Mouse (Mus musculus) fat pad, adult 2 months (tissue): ENCODE data around the gene Bcar3.

Source experiments
- DNase-seq: peaks from one replicate; pipeline ENCODE4 v3.0.0-alpha.2; 2011; ENCODE audit warnings: low read depth, low spot score; ENCODE audit errors: extremely low read depth

The Bcar3 gene

DNA sequence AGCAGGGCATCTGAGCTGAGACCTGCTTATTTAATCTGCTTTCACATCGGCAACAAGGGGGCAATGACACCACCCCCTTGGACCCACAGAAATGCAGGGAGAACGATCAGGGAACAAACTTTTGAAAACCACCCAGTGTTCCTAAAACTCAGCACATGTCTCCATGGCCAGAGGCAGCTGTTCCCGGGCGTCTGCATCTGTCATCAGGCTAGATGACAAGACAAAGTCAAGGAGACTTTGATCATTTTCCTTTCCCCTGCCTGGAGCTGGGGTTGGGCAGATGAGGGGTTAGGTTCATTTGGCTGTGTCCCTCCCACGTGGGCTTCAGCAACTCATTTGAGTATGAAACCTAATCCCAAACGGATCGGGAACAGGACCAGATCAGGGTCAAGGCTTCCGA lies 120.9 kb downstream of the Bcar3 start:
- DNase-seq: no peak

DNA sequence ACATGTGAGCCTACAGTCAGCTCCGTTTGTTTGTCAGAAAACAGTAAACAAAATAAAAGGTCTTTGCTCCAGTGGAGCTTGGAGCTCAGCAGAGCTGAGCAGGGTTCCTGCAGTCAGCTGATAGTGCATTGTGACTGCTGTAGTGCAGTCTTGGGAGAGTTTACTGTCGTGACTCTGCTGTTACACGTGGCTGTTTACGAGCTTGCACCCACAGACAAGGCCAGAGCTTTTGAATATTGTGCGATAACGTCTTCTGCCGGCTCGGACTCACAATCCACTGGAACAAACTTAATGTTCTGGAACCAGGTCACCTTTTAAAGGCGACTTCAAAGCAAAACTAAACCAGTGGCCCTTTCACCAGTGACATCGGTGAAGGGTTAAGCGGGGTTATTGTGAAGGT lies 123.5 kb downstream of the Bcar3 start:
- no peak for DNase-seq

DNA sequence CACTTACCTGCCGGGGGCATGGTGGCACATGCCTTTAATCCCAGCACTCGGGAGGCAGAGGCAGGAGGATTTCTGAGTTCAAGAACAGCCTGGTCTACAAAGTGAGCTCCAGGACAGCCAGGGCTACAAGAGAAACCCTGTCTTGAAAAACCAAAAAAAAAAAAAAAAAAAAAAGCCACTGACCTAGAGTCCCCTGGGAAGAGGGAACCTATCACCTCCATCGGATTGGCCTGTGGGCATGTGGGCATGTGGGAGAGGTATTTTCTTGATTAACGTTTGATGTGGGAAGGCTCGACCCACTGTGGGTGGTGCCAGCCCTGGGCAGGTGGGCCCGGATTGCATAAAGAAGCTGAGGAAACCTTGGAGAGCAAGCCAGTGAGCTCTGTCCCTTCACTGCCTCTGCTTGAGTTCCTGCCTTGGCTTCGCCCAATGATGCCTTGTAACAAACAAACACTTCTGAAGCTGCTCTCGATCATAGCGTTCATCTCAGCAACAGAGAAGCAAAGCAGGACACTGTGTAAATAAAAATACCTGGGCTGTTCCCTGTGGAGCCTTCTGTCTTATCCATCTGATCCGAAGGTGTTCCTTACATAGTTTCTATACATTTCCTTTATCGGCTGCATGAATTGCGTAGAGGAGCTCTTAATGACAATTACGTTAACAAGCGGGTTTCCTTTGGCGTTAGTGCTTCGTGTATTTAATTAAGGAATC lies 124.8 kb downstream of the Bcar3 start:
- no peak for DNase-seq

DNA sequence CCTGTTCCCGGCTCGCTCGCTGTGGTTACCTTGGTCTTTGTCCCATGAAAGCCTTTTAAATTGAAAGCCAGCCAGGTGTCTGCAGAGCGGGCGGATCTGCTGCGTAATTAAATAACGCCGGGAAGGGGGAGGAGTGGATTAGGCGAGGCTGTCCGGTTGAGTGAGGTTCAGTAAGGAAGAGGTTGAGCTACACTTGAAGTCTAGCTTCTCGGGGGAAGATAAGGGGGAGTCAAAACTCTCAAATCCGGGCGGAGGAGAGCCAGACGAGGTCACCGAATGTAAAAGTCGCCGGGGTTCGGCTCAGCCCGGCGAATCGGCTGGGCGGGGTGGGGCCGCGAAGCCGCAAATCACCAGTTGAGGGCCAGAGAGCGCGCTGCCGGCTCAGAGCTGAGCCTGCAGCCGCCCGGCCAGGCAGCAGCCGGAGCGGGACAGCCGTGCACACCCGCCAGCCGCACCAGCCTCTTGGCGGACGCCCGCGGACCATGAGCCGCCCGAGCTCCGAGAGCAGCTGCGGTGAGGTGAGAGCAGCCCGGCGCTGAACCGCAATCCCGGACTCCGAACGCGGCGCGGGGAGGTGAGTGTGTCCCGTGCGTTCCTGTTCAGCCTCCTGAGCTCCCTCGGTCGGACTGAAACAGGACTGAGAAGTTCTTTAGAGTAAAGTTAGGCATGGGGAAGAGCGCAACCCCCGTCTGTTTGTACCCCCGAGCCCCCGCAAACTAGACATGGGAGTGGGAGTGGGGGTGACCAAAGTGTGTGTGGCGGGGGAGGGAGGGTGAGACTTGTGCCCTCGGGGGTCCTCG lies 125.9 kb downstream of the Bcar3 start:
- no peak for DNase-seq

GRCm38 (mm10) chr3:122420410-122420774 lies 126.5 kb downstream of the Bcar3 start:
- no peak for DNase-seq

DNA sequence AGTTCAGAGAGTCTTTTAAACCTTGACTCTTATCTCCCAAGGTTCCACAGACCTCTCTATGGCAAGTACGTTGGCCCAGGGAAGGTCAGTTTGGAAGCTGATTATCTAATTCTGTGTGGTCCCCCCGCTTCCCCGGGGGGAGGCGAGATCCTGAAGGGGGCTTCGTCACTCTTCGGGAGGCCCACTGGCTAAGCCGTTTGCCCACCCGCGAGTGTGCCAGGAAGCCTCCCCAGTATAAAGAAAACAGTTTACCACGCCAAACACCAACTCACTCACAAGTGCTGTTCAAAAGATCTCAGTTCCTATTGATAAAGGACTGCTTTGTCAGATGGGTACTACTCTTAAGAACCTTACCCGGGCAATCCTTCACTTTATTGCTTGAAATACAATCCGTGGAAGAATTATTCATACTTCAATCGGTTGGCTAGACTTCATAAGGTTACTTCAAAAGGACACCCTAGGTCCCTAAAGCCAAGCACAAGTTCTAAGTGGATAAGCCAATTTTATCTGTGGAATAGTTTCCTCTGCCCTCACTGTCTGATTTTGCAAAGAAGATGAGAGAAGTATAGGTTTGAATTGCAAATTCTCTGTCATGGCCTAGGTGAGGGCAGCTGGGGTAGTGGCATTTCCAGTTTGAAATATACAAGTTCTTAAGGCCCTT lies 127.2 kb downstream of the Bcar3 start:
- no peak for DNase-seq

DNA sequence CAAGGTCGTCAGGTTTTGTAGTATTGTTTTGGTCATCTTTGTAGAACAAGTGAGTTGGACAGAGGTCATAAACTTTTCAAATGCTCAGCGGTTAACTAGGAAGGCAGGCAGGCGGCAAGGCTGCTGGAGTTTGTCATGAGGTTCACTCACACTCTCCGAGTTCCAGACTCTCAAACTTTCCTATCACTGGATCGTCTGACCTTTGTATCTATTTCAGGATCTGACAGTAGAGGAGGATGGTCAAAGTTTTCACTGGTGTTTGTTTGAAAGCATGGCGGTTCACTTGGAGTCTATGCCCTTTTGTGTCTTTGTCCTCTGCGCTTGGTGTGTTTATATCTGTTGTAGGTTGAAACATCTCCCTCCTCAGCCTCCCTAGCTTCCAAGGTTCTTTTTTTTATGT lies 127.9 kb downstream of the Bcar3 start:
- DNase-seq: no peak

DNA sequence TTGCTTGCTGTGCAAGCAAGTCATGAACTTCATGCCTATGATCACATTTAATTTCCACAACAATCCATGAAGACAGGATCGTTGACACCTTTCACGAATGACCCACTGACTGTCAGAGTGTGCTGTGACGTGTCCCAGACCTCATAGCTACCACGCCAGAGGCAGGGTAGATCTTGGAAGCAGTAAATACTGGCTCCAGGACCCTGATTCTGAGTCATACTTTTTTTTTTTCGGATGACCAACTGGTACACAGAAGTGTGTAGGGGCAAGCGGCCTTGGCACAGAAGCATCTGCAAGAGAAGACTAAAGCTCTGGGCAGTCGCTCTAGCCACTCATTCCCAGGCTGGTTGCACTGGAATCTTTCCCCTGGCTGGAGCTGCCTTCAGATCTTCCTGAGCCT lies 128.3 kb downstream of the Bcar3 start:
- no peak for DNase-seq

DNA sequence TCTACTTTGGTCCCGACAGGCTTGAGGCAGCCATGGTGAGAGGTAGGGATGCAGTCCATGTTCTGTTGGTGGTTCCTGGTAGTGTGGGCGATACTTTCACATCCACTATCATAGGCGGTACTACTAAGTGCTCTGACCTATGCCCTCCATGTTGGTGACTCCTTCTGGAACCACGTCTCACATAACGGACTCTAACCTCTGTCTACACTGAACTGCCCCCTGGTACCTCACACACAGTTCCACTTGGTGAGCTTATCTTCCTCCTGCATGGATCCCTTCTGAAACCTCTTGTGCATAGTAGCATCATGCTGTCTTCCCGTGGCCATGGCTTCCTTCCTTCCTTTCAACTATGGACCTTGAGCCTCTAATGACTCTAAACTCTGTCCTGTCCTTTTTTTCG lies 129.7 kb downstream of the Bcar3 start:
- no peak for DNase-seq

- no peak for DNase-seq
Measured at GRCm38 (mm10) chr3:122428325-122428821, 134.4 kb downstream of the Bcar3 start.

DNA sequence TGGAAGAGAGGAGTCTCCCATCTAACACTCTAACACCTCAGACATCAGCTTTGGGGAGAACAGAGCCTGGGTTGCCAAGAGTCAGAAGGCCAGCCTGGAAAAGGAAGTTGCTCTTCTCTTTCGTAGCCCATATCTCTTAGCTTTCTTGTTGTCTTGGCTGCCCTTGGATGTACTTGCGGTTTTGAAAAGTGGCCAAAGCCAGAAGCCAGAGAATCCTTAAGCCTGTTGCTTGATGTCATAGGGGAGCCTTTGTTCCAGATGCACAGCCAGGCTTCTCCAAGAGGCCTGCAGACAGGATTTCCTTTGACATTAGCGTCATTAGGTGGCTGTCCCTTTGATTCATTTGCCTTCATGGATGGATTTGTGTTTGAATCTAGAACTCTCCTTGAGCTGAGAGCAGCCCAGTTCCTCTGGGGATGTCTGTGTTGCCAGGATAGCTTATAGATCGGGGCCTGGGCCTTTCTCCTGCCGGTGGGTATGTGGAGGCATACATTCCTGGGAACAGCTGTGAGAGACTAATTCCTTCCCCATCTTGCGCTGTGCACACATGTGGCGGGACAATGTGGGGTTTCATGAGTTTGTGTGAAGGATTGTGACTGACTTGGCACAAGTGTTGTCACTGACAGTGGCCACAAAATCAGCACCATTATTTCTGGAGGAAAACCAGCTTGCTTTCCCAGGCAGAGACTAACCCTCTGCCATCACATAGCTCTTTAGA lies 137.0 kb downstream of the Bcar3 start:
- DNase-seq: no peak

GRCm38 (mm10) chr3:122432811-122433406 lies 139.0 kb downstream of the Bcar3 start:
- peak; percentile 74 for DNase-seq

- DNase-seq: no peak
Measured at GRCm38 (mm10) chr3:122433975-122434626, 140.2 kb downstream of the Bcar3 start.

- DNase-seq: no peak
Measured at GRCm38 (mm10) chr3:122434983-122435935, 141.3 kb downstream of the Bcar3 start.

- no peak for DNase-seq
Measured at GRCm38 (mm10) chr3:122438143-122438825, 144.3 kb downstream of the Bcar3 start.

DNA sequence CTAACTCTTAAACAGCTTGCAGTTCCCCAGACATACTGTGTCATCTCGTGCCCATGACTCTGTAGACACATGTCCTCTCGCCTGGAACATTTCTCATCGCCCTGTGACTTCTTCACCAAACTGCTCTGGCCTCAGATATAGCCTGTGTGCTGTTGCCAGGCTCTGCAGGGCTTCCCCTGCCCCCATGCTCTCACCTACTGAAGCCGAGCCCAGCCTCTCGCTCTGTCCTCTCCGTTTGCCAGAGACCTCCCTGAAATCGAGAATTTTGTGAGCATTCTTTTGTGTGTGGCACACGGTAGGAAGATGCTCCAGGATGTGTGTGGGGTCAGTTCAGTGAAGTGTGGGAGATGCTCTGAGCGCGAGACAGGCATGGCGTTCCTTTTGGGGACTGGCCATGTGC lies 151.8 kb downstream of the Bcar3 start:
- DNase-seq: no peak

- DNase-seq: no peak
Measured at GRCm38 (mm10) chr3:122446678-122447077, 152.7 kb downstream of the Bcar3 start.

- DNase-seq: no peak
Measured at GRCm38 (mm10) chr3:122448196-122448595, 154.3 kb downstream of the Bcar3 start.

GRCm38 (mm10) chr3:122450041-122450440 lies 156.1 kb downstream of the Bcar3 start:
- no peak for DNase-seq
